Mouse (Mus musculus) duodenum, adult 2 months (tissue): Measurements from ENCODE around the gene Gm11758. TPM values are rescaled to one million over a fixed set of nuclear protein-coding genes. Genes with fewer than 3 reads are reported as not detected.

Experiments
- polyA plus RNA-seq: library from polyadenylated mRNA; depleted of rRNA; stranded (reverse); fragments of >200 nt; gene quantifications from 2 replicates; pipeline ENCODE4 v1.2.3, GENCODE M21; 2012; ENCODE audit warnings: low replicate concordance; rRNA removed

Gm11758 gene
- not detected in 2 replicates for polyA plus RNA-seq

GRCm38 (mm10) chr4:73876166-73876565, at the start of gene Gm11758:
Gene Gm11758, minus strand, starts transcription at chr4:73876266.

GRCm38 (mm10) chr4:73920660-73921059, 44.6 kb upstream of the Gm11758 start, which contains the start of gene Gm11756:
Gene Gm11756, minus strand, starts transcription at chr4:73920760.

GRCm38 (mm10) chr4:73905853-73906252, 29.8 kb upstream of the Gm11758 start, which contains the start of gene Gm13871:
Gene Gm13871, minus strand, starts transcription at chr4:73905953.

GRCm38 (mm10) chr4:73891012-73891411, 14.9 kb upstream of the Gm11758 start, which contains the start of gene Gm11757:
Gene Gm11757, minus strand, starts transcription at chr4:73891112.

Other genes with a start within 250 kb of the Gm11758 start
- not detected in 2 replicates for gene Gm11236, start 238.1 kb downstream of the Gm11758 start, polyA plus RNA-seq
- gene Gm11239, start 207.9 kb downstream of the Gm11758 start, polyA plus RNA-seq = not detected in 2 replicates
- not detected in 2 replicates for gene Gm428, start 192.8 kb downstream of the Gm11758 start, polyA plus RNA-seq
- gene Rasef, start 85.3 kb downstream of the Gm11758 start, polyA plus RNA-seq = 1.7 and 3.4 TPM in 2 replicates
- gene Gm11757, start 14.8 kb upstream of the Gm11758 start, polyA plus RNA-seq = not detected in 2 replicates
- gene Gm13871, start 29.7 kb upstream of the Gm11758 start, polyA plus RNA-seq = not detected in 2 replicates
- gene Gm11756, start 44.5 kb upstream of the Gm11758 start, polyA plus RNA-seq = not detected in 2 replicates
- gene 2310002L09Rik, start 74.6 kb upstream of the Gm11758 start, polyA plus RNA-seq = not detected in 2 replicates
- not detected in 2 replicates for gene Frmd3, start 137.2 kb upstream of the Gm11758 start, polyA plus RNA-seq